Mouse (Mus musculus): ENCODE measurements around the gene Gba2.

- no peak for TF ChIP-seq POLR2A (IDR thresholded peaks at IDR 0.05; ENCODE audit: extremely low read depth, insufficient read depth, low read length)
- TF ChIP-seq CTCF (IDR thresholded peaks at IDR 0.05; ENCODE audit: low read depth, low read length) = no peak
Measured at GRCm38 (mm10) chr4:43555926-43556325, 22.7 kb downstream of the Gba2 start.
